Mouse (Mus musculus) heart, adult 2 months (tissue): ENCODE data around the gene Ubac1. TPM values are rescaled to one million over a fixed set of nuclear protein-coding genes. Genes with fewer than 3 reads are reported as not detected.

Experiments
- DNase-seq, 2 experiments: peaks; one replicate each; pipeline ENCODE4 v3.0.0; 2021
- H3K27ac ChIP-seq: fragments of 200-600 bp; 2 replicates; pipeline ENCODE4 v1.8.1; 2022
- H3K27me3 ChIP-seq: fragments of 200-500 bp; 2 replicates; pipeline ENCODE4 v1.6.1; 2012; ENCODE audit warnings: mild to moderate bottlenecking, low read length, inconsistent platforms, mixed read lengths; ENCODE audit not compliant: control insufficient read depth, insufficient read depth
- H3K36me3 ChIP-seq: fragments of 200-500 bp; 2 replicates; pipeline ENCODE4 v1.6.1; 2012; ENCODE audit warnings: low read length, inconsistent platforms; ENCODE audit not compliant: control insufficient read depth, insufficient read depth
- H3K4me1 ChIP-seq: fragments of 200-500 bp; 2 replicates; pipeline ENCODE4 v1.6.1; 2011; ENCODE audit warnings: low read length; ENCODE audit not compliant: control insufficient read depth, insufficient read depth
- H3K4me3 ChIP-seq: fragments of 200-600 bp; 2 replicates; pipeline ENCODE4 v1.8.1; 2022
- H3K79me2 ChIP-seq: fragments of 200-500 bp; replicated peaks from 2 replicates; pipeline ENCODE4 v1.6.1; 2012; ENCODE audit warnings: mild to moderate bottlenecking, inconsistent platforms, low read length, moderate library complexity, mixed read lengths; ENCODE audit not compliant: control insufficient read depth, insufficient read depth
- H3K9ac ChIP-seq: fragments of 200-500 bp; 2 replicates; pipeline ENCODE4 v1.6.1; 2012; ENCODE audit warnings: low read depth, mild to moderate bottlenecking, control low read depth, inconsistent platforms, low read length, mixed read lengths
- CTCF ChIP-seq: fragments of 200-600 bp; IDR thresholded peaks from 2 replicates; pipeline ENCODE4 v1.8.1; 2022; ENCODE audit warnings: antibody characterized with exemption, mild to moderate bottlenecking, moderate library complexity
- EP300 ChIP-seq: fragments of 200-500 bp; IDR thresholded peaks from 2 replicates; pipeline ENCODE4 v1.6.1; 2011; ENCODE audit warnings: low read depth, low read length, control low read depth; ENCODE audit not compliant: insufficient read depth
- POLR2A ChIP-seq: fragments of 200-500 bp; IDR thresholded peaks from 2 replicates; pipeline ENCODE4 v1.6.1; 2011; ENCODE audit warnings: mild to moderate bottlenecking, low read depth, low read length, control low read depth; ENCODE audit not compliant: insufficient read depth
- WGBS: fragments of 180-500 bp; shearing (Covaris S2); methylation state at CpG from one replicate; pipeline ENCODE4 v1.1.7; 2018; 5-methylcytosine and 5-hydroxymethylcytosine counted together
- intact Hi-C: fragments of 180-260 bp; cut with DNase I; formaldehyde crosslinking; loops from one replicate; pipeline ENCODE4 v1.15.1; 2025
- polyA plus RNA-seq: library from polyadenylated mRNA; depleted of rRNA; stranded (reverse); fragments of >200 nt; gene quantifications from 2 replicates; pipeline ENCODE4 v1.2.3, GENCODE M21; 2012
- total RNA-seq, 2 experiments: library from RNA; stranded (reverse); gene quantifications; 2 replicates each; pipeline ENCODE4 v1.2.3; 2021

The Ubac1 gene
- total and polyA plus RNA-seq, 3 experiments, result 86.3 to 116 (median 92.0) TPM

DNA sequence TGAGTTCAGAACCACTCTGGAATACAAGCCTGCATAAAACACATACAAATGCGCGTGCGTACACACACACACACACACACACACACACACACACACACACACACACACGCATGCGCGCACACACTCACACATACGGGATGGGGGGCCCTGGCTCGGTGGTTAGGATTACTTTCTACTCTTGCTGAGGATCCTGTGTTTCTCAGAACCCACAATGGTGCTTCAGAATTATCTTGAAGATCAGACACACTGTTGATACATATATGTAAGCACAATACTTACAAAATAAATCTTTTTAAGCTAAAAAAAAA is 665 bp upstream of the Ubac1 start:
- WGBS, result 83% methylated on average over 8 of the region's 8 CpGs
- Histone ChIP-seq H3K79me2 (peaks cover 4% of the 10 kb centered on the region), H3K4me3 (no peak overlapping the region), H3K27ac (peak overlapping the region; percentile 96; the same call in 1 of the 2 replicates), H3K4me1 (peaks cover 9% of the 10 kb centered on the region), H3K36me3 (peaks cover 12% of the 10 kb centered on the region), H3K9ac (no peak overlapping the region), H3K27me3 (no peaks in the 10 kb centered on the region)
- TF ChIP-seq EP300 (no peak), CTCF (no peak), POLR2A (no peak)
- intact Hi-C loops, result loop anchor here (10.0 kb wide), 1 partner anchor 187 kb away; no protein-coding TSS in a partner anchor
- DNase-seq, result no peak

DNA sequence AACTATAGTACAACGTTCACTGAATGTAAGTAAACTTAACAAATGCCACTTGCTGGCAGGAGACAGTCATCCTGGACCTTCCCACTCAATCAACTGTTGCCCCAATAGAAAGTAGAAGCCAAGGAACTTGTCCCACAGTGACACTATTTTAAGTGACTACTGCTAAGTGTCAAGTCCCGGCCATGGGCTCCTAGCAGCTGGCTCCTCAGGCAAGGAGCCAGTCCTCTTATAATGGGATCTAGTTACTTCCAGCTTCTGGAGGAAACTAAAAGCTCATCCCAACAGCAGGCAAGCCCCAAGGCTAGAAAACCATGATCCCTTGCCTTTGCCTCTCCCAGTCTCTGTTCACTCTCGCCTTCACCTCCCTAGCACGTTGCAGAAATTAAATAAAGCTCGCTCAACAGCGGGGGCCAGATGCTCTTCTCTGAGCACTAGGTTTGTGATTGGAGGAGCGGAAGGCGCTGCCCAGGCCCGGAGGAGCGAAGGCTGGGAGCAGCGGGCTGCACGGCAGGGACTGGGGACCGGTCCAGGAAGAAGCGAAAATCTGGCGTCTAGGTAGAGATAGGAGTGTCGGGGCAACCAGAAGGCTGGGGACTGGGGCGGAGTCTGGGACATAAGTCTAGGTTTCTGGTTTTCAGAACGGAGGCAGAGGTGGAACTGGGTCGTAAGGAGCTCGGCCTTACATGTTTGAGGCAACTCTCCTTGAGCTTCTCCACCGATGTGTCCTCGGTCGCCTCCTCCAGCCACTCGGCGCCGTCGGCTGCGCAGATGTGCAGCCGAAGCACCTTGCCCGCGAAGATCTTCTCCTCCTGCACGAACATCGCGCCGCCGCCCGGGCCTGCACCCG is 610 bp downstream of the Ubac1 start:
- H3K27ac ChIP-seq, result peak overlapping the region; percentile 96
- peak overlapping the region; percentile 98 for H3K9ac ChIP-seq
- H3K27me3 ChIP-seq, result no peaks in the 10 kb centered on the region
- whole genome bisulfite sequencing, result 1% methylated on average over 38 of the region's 38 CpGs
- H3K36me3 ChIP-seq, result peaks cover 12% of the 10 kb centered on the region
- H3K4me3 ChIP-seq, result peak overlapping the region; percentile 86
- peak in 1 of 2 experiments; percentile 66 for DNase-seq
- intact Hi-C loops, result loop anchor here (1.0 to 10.0 kb wide), 3 partner anchors 38 to 186 kb away; partner anchors contain the start of gene Camsap1
- peaks cover 7% of the 10 kb centered on the region for H3K79me2 ChIP-seq
- H3K4me1 ChIP-seq, result peaks cover 9% of the 10 kb centered on the region
- TF ChIP-seq CTCF (no peak), POLR2A (peak; percentile 49), EP300 (no peak)

DNA sequence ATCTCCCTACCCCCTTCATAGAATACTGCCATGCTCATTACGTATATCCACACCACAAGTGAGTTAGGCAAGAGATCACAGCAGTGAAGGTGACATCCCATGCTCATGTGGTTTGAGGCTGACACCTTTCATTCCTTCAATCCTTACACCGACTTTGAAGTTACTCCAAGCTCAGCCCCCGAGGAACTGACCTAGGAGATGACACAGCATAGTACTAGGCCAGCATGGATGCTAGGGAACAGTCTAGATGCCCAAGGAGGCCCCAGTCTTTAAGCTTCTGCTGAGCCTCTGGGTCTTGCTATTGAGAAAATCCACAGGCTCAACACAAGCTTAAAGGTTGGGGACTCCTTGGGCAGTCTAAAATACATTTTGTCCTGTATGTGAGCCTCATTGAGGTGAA is 1.6 kb downstream of the Ubac1 start:
- 60% methylated on average over 3 of the region's 3 CpGs for WGBS
- H3K27ac ChIP-seq, result no peak overlapping the region; the same call in 1 of the 2 replicates
- H3K4me3 ChIP-seq, result peak overlapping the region; percentile 86; the same call in 1 of the 2 replicates

DNA sequence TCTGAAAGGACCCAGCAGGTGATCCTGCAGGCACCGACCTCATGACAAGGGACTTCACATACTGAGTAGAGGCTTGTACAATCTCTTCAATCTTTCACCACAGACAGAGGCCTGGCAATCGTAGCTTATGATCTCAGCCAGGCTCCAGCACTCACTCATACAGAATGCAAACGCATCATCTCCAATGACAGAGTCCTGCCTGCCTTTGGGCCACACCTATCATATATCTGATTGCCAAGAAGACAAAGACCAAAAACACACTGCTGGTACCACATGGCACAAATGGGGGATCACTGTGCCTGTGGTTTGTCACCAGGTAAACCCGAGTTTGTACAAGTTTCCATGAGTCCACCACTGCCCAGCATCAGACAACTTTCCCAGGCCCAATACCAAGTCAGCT is 4.2 kb downstream of the Ubac1 start:
- no peak overlapping the region for H3K9ac ChIP-seq
- H3K79me2 ChIP-seq, result peaks cover 8% of the 10 kb centered on the region
- DNase-seq, result no peak
- H3K27me3 ChIP-seq, result no peaks in the 10 kb centered on the region
- 55% methylated on average over 4 of the region's 4 CpGs for WGBS
- H3K4me1 ChIP-seq, result peaks cover 9% of the 10 kb centered on the region
- TF ChIP-seq CTCF, result no peak
- no peak for TF ChIP-seq EP300
- TF ChIP-seq POLR2A, result no peak
- no peak overlapping the region for H3K27ac ChIP-seq
- no peak overlapping the region for H3K4me3 ChIP-seq
- peaks cover 18% of the 10 kb centered on the region for H3K36me3 ChIP-seq
- intact Hi-C loops, result no loop called here

More for the DNA sequence above, 1.6 kb downstream of the Ubac1 start:
- intact Hi-C loops, result loop anchor here (2.0 to 10.0 kb wide), 2 partner anchors 37 to 185 kb away; partner anchors contain the start of gene Camsap1
- DNase-seq, result no peak
- Histone ChIP-seq H3K27me3 (no peaks in the 10 kb centered on the region), H3K4me1 (peaks cover 9% of the 10 kb centered on the region), H3K9ac (peak overlapping the region; percentile 98; the same call in 1 of the 2 replicates), H3K79me2 (peaks cover 7% of the 10 kb centered on the region), H3K36me3 (peaks cover 12% of the 10 kb centered on the region)
- TF ChIP-seq POLR2A, result no peak
- no peak for TF ChIP-seq CTCF
- TF ChIP-seq EP300, result no peak

DNA sequence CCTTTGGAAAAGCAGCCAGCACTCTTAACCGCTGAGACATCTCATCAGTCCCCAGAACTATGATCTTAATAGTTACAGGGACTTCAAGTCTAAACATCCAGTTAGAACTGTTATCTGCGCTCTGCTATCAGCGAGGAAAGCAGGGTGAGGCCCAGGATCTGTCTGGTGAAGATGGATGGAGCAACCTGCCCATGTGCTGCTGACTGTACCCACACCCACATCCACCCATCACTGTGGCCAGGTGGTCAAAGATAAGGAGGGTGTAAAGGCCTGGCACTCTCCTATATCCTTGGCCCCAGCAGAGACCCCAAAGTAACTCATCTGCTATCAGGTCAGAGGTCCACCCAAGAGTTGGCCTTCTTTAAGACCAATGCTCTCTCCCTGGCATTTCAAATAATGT is 7.9 kb downstream of the Ubac1 start:
- H3K79me2 ChIP-seq, result peaks cover 6% of the 10 kb centered on the region
- no peak overlapping the region for H3K9ac ChIP-seq
- TF ChIP-seq EP300, result no peak
- TF ChIP-seq POLR2A, result no peak
- no peak for TF ChIP-seq CTCF
- H3K4me1 ChIP-seq, result peaks cover 5% of the 10 kb centered on the region
- no peak overlapping the region for H3K4me3 ChIP-seq
- H3K36me3 ChIP-seq, result peaks cover 15% of the 10 kb centered on the region
- H3K27ac ChIP-seq, result no peak overlapping the region
- WGBS, result 86% methylated on average over 3 of the region's 3 CpGs
- intact Hi-C loops, result no loop called here
- no peak for DNase-seq
- no peaks in the 10 kb centered on the region for H3K27me3 ChIP-seq

DNA sequence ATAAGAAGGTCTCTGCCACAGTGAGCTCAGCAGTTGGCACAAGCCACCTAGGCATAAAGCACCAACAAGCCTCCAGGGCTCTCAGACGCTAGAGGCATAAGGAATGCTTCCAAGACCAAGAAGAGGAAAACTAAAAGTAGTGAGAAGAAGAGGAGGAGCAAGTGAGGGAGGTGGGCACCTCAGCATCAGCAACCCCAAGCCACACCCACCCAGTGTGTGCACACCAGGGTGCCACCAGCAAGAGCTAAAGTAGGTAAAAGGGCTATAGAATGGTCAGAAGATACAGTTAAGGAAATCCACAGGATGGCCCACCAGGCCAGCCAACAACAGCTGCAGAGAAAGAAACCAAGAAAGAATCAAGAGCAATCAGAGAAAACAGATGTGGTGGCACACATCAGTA is 10.1 kb downstream of the Ubac1 start:
- 31% methylated on average over 1 of the region's 1 CpGs for WGBS
- Histone ChIP-seq H3K27me3 (no peaks in the 10 kb centered on the region), H3K36me3 (peaks cover 9% of the 10 kb centered on the region), H3K4me3 (no peak overlapping the region), H3K4me1 (no peaks in the 10 kb centered on the region; the same call in 1 of the 2 replicates), H3K9ac (no peak overlapping the region), H3K27ac (no peak overlapping the region), H3K79me2 (peaks cover 1% of the 10 kb centered on the region)
- intact Hi-C loops, result no loop called here
- no peak for DNase-seq
- no peak for TF ChIP-seq POLR2A
- no peak for TF ChIP-seq CTCF
- TF ChIP-seq EP300, result no peak
